Mouse (Mus musculus): ENCODE data around the gene Chn2.

- TF ChIP-seq EP300 (IDR thresholded peaks at IDR 0.05; ENCODE audit: insufficient read depth, low read depth, low read length) (no peak), CTCF (IDR thresholded peaks at IDR 0.05; ENCODE audit: low read depth, low read length) (no peak), POLR2A (IDR thresholded peaks at IDR 0.05; ENCODE audit: insufficient read depth, low read length) (no peak)
Measured at GRCm38 (mm10) chr6:54067380-54067779, 28.0 kb downstream of the Chn2 start.
